Mouse (Mus musculus) cortical plate, adult 2 months (tissue): ENCODE measurements at regions not wholly inside any gene's neighbourhood (a gene's known extent, or its start where the extent isn't known, plus 50 kb on each side); places are given as distances from the start of the nearest gene placed in this dataset.

Experiments used
- CTCF ChIP-seq: fragments of 200-500 bp; IDR thresholded peaks from 2 replicates; pipeline ENCODE4 v1.5.1; 2011; ENCODE audit warnings: mild to moderate bottlenecking, control low read depth, low read length; ENCODE audit not compliant: insufficient read depth; ENCODE audit errors: extremely low read depth
- POLR2A ChIP-seq: fragments of 200-500 bp; IDR thresholded peaks from 2 replicates; pipeline ENCODE4 v1.6.1; 2011; ENCODE audit warnings: mild to moderate bottlenecking, low read length, control low read depth; ENCODE audit not compliant: insufficient read depth; ENCODE audit errors: extremely low read depth

- TF ChIP-seq CTCF (no peak), POLR2A (no peak)
Observed at GRCm38 (mm10) chr19:56228586-56228985, 58.4 kb upstream of the Habp2 start.
